Mouse (Mus musculus): ENCODE data around the gene Ddr2.

Gene Ddr2

DNA sequence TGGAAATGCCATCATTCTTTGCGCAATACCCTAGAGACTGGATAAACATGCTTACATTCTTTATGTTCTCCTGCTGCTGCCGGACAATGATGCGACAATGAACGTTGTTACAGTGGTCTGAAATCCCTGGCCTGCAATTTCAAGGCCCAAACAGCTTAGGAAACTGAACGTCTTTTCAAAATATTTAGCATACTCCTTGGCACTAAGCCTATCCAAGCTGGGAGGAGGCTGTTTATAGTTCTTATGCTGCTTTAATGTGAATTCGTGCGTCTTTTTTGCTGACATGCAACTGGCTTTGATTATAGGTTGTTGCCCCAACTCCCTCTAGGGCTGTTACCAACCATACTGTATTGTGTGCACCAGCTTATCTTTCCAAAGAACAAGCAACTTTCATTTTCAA, 161.7 kb downstream of the Ddr2 start:
- in situ Hi-C loops (cut with MboI): loop anchor here (25.0 kb wide), 1 partner anchor 412 kb away; the partner anchor contains the start of gene Nuf2

DNA sequence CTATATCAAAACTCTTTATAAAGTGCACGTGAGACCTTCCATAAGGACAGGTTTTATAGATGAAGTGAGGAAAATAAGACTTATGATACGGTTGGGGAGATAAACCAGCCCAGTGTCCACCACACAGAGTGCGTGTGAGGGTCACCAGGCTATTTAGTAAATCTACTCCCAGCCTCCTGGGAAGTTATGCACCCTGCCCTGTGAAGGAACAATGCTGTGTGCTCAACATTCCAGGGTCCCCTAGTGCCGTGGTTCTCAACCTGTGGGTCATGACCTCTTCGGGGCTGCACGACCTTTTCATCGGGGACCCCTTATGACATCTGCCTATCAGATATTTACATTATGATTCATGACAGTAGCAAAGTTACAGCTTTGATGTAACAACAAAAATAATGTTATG, 162.3 kb downstream of the Ddr2 start:
- in situ Hi-C loops (cut with MboI): loop anchor here (25.0 kb wide), 1 partner anchor 411 kb away; the partner anchor contains the start of gene Nuf2

DNA sequence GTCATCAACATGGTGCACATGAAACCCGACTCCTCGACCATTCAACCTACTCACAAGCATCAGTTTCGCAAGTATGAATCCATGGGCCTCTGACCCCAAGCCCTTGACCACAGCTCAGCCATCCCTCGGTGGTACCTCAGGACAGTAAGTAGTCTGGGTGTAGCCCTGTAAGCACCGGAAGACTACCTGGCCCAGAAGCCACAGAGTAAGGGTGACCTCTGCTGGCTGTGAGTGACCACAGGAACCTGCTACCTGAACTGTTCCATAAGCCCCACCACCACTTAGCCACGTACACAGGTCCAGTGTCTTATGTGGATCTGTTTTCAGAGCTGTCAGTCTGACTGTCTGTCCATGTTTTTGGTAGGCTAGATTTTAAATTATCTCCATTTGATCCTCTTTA, 162.9 kb downstream of the Ddr2 start:
- in situ Hi-C loops (cut with MboI): loop anchor here (25.0 kb wide), 1 partner anchor 410 kb away; the partner anchor contains the start of gene Nuf2

DNA sequence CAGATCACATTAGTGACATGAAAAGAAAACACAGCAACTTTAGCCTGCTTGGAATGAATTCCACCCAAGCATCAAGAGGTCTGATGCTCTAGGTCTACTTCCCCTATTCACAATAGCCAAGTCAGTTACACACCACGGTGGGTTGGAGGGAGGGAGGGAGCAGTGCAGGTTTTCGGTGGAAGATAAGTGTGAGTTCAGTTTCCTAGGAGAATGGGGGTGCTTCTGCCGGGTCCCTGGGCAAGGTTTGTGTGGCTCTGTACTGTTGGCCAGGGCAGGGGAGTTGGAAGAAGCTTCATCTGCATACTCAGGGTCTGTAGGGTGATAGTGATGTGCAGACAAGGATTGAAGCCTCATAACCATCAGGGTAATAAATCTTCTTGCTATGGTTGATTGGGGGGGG, 164.6 kb downstream of the Ddr2 start:
- in situ Hi-C loops (cut with MboI): loop anchor here (25.0 kb wide), 1 partner anchor 409 kb away; the partner anchor contains the start of gene Nuf2

DNA sequence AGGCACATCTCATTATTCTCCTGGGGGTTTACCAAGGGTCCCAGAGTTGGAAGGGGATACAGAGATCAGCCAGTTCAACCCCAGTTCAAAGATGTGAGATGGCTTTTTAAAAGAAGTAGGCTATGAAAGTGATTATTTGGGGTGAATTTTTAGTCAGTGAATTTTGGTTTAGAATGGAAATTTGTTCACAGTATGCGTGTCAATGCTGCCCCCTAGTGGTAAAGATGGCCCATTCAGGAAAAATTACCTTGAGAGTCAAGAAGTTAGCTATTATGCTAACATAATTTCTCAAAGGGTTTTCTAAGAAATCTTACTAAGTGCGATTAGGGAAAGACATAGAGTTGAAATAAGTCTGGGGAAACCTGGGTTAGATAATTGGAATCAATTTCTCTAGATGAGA, 171.2 kb downstream of the Ddr2 start:
- in situ Hi-C loops (cut with MboI): loop anchor here (25.0 kb wide), 1 partner anchor 402 kb away; the partner anchor contains the start of gene Nuf2

DNA sequence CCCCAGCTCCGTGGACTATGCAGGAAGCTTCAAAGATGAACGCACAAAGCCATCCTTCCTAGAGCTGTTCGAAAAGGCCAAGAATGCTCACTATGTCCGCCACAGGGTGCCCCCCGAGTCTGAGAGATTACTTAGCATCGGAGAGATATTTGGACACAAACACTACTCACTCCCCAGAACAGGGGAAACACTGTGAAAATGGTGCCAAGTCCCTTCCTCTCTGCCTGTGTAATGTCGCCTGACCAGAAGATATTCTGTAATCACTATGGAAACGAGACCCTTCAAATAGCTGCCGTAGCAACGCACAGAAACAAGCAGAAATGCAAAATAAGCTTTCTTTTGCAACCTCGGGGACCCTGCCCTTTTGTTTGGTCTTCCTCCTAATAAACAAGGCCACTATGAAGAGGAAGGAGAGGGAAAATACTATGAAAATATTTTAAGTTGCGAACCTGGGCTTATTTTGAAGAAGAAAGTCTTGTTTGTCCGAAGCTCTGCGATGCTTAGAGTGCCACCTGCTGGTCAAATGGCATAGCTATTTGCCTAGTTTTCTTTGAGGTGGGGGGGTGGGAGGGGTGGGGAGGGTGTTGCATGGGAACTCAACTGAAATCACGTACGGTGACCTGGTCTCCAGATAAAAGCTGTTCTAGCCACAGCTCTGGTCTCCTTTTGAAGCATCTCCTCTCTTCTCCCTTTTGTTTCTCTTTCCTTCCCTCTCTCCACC, 176.4 kb downstream of the Ddr2 start:
- in situ Hi-C loops (cut with MboI): loop anchor here (25.0 kb wide), 1 partner anchor 397 kb away; the partner anchor contains the start of gene Nuf2

DNA sequence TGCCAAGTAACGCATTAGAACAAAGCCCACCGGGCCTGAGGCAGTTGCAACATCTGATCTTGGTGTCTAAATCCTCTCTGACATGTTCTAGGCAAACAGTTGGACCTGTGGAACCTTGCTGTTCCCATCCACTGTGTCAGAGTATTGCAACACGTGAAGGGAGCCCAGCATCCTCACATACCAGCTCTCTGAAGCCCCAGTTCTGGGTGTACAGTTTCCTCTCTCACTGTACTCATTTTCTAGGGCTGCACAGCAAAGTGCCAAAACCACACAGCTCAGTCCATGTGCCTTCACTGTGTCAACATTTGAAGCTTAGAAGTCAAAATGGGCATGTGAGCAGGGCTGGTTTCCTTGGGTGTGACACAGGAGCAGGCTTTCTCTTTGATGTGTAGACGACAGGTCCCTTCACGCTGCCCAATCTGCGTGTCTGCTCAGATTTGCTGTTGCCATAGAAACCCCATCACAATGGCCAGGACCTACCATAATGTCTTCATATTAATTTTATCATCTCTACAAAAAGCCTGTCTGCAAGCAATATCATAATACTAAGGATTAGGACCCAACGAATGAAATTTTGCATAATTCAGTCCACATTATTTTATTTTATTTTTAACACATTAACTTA, 178.3 kb downstream of the Ddr2 start:
- in situ Hi-C loops (cut with MboI): loop anchor here (25.0 kb wide), 1 partner anchor 395 kb away; the partner anchor contains the start of gene Nuf2

DNA sequence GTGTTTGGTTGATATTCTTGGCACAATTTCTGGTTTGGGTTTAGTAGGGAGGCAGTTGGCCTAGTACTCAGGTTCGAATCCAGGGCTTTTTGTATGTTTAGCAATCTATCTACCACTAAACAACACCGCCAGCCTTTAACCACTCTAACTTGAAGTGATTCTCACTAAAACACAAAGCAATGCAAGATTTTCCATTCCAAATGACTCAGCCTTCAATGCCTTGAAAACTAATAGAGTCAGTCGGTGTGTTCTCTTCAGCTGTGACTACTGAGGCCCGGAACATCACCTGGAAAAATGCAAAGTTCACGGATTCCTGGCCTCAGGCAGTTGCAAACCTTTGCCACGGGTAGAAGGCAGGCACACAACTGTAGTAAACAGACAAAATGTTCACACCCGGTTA, 178.9 kb downstream of the Ddr2 start:
- in situ Hi-C loops (cut with MboI): loop anchor here (25.0 kb wide), 1 partner anchor 394 kb away; the partner anchor contains the start of gene Nuf2

DNA sequence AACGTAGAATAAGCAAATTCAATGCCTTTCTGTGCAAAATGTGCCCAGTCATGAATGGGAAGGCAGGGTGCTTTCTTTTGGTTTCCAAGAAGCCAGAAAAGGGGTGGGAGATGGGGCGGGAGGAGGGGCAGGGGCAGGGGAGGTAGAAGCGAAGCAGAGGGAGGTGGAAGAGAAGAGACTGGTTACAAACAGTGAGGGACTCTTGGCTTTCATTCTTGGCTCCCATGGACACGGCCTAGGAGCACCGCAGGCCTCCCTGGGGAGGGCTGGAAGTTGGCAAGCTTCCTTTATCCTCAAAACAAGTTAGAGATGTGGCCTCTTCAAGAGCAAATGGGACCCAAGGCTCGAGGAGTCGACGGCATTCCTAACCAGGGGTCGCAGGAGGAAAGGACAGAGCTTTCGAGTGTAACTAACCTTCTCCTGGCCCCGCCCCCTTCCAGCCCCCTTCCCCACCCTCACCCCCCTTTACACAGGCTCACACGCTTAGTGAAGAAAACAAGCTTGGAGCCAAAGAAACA, 182.0 kb downstream of the Ddr2 start, which contains the start of gene Ccdc190:
Ccdc190 (plus strand) TSS at position 195 of the 518 bp plus-strand sequence.
- in situ Hi-C loops (cut with MboI): loop anchor here (25.0 kb wide), 1 partner anchor 391 kb away; the partner anchor contains the start of gene Nuf2

DNA sequence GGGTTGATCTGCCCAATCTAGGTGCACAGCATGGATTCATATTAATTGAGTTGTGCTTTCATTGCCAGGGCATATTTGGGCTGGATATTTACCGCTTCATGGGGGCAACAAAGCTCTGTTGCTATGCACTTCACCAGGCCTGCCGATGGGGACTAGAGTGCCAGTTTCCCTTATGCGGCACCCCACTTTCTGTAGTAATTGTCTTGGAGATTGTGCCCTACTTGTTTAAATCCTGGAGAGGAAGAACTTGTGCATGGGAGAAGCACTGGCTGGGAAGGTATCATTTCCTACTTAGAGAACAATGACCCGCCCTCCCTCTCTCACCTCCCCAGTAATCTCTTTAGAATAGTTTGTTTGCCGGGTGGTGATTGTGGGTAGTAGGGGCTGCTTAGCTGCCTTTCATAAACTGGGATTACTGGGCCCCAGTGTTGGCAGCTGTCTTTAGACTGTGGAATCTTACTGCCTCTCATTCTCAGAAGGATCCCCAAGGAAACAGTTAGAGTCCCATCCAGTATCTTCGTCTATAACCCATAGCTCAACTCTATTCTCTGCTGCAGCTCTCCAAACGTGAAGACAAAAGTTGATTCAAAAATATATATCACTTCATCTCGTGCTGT, 182.7 kb downstream of the Ddr2 start:
- in situ Hi-C loops (cut with MboI): loop anchor here (25.0 kb wide), 1 partner anchor 391 kb away; the partner anchor contains the start of gene Nuf2

DNA sequence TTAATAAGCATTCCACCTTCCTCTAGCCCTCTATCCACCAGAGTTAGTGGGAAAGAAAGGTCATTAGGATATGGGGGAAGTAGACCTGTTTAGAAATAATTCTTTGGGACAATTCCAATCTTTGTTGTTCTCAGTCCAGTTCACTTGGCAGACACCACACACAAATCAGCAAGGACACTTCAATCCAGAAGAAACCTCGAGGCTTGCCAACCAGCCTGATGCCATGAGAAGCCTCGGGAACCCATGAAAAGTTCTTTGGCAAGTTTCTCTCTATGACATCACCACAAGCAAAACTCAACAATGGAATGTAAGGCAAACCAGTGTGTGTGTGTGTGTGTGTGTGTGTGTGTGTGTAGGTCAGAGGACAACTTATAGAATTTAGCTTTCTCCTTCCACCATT, 186.0 kb downstream of the Ddr2 start:
- in situ Hi-C loops (cut with MboI): no loop called here
